Mouse (Mus musculus) retina, postnatal 7 days (tissue): ENCODE data around the gene Mroh2a.

Experiments used
- DNase-seq: peaks from one replicate; pipeline ENCODE4 v3.0.0-alpha.2; 2012; ENCODE audit warnings: low read depth, low spot score

The Mroh2a gene

DNA sequence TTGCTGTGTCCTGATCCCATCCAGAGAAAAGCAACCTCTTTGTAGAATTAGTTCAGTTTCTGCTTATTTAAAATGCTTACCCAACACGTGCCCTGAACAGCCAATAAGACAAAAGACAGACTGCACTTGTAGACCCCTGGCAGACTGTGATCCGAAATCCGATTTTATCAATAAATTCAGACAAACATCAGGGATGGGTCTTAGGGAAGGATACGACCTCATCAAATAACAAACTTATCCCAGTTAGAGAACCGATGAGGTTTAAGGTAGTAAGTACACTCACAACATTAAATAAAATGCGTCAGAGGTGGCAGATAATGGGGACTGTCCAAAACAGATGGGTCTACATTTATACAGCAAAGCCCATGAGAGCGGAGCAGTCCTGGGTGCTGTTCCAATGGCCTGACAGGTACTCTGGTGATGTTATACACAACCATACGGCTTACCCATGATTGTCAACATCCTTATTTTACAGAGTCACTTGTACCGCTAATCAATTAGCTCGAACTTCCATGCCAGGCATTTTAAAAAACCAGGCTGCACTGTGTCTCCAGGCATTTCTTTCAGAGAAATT lies 49.8 kb downstream of the Mroh2a start:
- DNase-seq = no peak

DNA sequence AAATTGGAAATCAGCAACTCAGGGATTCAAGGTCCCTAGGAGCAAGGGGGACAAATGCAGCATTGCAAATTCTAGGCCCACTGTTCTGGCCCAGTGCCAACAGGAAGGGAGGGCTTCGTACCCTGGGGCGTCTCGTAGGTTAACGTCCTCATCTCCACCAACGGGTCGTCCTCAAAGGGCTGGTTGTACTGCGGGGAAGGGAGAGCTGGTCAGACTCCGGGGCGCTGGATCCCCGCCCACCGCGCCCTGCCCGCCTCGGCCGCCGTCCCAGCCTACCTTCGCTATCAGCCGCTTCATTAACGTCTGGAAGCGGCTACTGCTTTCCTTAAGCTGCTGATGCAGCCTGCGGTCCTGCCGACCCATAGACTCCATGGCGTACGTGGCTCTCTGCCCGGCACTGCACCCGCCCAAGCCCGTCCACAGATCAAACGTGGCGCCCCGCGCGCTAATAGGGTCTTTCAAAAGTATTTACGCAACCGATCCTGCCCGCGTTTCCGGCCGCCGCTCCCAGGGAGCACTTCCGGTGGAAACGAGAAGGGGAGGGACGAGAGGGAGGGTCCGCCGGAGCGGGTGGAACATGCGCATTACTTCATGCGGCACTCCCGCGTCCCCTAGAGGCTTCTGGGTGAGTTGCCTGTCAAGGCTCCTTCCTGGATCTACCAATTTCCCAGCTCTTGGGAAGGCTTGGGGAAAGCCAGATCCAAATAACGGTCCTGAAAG lies 50.5 kb downstream of the Mroh2a start, which contains the start of the genes Hjurp and Trpm8:
Gene Hjurp (minus strand): TSS at position 536 of the 720 bp plus-strand sequence.
Gene Trpm8 (plus strand): TSS at position 564 of the 720 bp plus-strand sequence.
- peak; percentile 100 for DNase-seq

DNA sequence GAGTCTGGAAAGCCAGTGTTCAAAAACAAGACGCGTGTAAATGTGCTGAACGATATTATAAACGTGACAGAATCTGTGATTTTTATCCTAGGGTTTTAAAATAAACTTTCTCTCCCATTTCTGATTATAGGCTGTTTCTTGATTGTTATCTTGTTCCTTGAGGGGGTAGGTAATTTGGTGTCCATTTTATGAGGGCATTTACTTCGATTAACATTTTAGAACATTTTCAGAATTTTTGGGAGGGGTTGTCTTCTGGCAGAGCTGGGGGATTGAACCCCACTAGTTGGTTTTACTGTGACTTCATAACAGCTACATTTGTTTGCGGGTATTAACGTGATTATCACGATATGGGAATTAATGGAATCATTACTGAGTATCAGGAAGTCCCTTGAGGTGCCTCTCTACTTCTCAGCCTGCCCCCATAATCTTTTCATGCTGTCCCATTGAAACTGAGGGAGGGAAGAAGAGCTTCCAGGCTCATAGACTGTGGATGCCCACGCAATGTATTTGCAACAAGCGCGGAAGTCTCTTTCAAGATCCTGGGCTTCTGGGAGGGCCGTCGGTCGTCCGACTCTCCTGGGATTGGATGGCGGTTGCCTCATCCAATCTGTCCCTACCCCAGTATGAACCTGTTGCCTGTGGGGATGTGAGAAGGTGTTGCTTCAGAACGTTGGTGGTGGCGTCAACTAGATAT lies 51.2 kb downstream of the Mroh2a start:
- no peak for DNase-seq

DNA sequence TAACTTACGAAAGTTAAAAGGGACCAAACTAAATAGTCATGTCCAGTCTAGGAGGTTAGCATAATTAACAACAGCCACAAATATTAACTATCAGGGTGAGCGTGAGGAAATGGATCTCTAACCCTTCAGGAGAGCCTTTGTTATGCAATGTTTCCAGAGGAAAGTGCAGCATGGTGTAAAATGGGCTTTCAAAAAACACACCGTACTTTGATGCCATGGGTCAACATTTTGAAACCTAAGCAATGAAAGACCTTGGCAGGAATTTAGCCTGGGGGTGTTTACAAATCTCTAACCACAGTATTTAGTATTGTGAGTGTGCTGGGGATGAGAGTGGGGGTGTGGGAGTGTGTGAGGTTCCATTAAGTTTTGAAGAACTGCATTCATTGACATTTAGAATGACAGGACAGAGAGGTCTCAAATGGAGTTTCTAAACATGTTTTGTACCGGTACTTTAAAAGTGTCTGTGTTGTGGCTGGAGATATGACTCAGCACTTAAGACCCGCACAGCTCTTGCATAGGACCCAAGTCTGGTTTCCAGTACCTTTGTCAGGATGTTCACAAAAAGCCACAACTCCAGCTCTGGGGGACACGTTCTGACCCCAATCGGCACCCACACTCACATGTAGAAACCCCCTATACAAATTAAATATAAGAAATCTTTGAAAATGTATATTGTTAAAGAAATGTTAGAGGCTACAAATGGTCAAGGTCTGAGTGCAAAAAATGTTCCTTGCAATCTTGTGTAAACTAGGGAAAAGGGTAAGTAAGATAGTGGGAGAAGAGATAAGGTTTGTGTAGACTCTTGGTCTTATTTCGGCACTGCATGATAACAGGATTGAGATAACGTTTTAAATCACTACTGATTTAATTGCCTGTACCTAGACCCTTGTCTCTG lies 52.6 kb downstream of the Mroh2a start:
- no peak for DNase-seq

DNA sequence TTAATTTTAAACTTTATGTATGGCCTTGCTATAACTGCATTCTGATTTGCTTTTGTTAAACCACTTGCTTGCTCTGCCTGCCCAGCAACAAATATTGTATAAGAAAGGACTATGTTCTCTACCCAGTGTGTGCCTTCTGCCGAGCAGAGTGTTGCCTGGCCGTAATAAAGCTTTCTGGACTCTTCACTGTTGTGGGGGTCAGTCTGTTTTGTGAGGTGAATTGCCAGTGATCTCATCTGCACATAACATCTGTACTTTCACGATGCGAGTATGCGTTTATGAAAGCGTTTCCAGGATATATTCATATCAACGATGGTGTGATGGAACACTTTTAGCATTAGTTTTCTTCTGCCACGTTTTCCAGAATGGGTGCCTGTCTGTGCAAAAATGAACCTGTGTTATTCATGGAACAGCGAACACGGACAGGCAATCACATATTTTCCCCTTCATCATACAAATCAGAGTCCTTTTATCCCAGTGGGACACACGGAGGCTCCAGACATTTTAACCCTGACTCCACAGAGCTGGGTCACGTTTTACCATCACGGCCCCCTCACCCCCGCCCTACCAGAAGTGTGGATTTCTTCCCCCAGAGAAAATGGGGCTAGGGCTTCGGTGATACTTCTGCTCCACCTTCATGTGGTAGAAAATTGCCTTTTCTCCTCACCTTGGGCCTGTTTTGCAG lies 53.4 kb downstream of the Mroh2a start:
- DNase-seq = no peak

DNA sequence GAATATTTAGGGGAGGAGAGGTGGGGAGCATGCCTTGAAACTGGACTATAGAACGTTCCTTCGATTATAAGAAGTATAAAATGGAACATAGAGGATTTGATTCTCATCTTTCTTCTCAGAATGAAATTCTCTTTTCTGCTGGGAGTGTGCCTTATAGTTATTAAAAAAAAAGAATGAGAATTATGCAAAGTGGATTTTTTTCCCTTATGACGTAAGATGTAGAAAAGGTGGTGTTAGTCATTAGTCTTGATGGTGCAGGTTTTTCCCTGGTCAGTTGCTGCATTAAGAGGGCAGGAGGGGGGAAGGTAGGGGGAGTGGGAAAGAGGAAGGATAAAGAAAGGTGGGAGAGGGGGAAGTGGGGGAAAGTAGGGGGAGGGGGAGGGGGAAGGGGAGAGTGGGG lies 55.5 kb downstream of the Mroh2a start:
- DNase-seq = no peak

DNA sequence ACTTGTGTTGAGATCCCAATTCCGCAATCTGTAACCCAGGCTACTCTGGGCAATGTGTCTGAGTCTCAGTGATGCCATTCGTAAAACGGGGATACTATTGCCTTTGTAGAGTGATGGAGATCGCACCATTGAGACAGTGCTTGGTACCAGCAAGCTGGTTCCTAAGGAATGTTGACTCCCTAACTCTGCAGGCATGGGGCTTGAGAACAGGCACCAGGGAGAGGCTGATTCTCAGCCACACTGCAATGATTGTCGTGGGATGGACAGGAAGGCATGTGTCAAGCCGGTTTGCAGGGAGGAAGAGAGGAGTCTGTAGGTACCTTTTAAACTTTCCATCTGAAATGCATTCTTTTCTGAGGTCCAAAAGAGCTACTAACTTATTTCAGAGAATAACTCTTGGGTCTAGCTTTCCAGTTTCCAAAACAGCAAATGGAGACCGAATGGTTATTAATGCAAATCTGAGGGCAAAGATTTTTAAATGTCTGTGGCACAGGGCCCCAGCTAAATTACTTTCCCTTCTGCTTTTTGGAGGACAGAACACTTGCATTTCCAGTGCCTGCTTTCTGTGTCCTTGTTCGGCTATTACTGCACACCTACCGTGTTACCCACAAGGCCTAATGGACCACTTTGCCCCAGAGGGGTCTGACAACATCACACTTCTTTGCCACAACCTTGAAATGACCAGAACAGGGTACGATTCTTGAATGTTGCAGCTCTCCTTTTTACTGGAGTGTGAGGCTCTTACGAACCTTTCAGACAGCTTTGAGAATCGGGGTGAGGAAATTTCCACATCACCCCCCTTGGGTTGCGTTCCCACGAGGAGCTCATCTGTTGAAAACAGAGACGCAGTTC lies 56.8 kb downstream of the Mroh2a start:
- no peak for DNase-seq

DNA sequence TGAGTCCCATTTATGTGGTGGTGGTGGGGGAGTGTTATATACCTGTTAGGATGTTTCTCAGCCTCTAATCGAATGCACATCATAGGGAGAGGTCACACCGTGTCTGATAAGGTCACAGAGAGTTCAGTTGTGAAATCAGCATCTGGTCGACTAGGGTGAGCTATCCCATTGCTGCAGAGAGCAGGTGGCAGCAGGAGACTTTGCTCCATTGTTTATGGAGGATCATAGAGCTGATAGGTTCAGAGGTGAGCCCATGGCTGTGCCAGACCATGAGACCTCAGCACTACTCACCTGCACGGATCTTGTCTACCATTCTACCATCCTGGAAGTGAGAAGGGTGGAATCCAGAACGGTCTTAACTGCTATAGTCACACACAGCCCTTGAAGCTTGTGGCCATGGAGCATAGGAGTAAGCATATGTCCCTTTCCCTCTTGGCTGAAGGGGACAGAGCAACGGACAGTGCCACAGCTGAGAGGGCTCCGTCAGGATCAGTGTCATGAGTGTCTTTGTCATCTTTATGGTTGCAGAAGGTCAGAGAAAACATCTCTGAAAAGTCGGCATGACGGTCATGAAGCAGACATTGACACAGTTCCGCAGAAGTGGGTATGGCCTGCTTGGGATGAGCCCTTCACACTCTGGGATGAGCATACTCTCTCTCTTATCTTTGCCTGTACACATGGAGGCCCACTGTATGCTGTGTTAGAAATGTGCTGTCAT lies 57.6 kb downstream of the Mroh2a start:
- DNase-seq = no peak

DNA sequence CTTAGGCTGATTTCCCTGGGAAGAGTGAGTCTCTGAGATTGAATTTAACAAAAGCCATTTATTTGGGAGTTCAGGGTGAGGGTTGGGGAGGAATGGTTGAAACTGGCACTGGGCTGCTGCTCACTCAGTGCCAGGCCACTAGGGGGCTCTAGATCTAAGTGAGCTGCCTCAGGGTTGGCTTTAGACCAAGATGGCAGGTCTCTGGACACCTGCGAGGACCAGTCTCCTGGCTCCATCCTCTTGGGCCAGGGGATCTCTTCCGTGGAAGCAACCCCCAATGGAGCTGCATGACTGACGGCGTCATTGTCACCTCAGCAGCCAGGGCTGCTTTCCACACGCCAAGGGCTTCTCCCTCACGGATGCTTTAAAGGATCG lies 58.1 kb downstream of the Mroh2a start:
- no peak for DNase-seq

DNA sequence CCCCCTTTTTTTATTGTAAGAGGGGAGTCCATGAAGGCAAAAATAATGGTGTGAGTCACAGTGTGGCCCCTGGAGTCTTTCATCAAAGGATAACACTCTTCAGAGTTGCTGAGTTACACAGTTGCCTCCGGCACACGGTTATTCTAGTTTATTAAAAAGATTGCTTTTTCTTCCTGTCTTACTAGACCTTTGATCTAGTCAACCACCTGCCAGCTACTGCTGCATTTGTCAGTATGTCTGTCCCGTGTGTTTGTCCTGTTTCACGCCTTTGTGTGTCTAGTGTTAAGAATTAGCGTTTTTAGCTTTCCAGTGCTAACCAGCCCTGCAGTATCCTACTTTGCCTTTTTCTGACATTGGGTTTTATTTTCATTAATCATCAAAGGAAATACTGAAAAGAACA lies 58.9 kb downstream of the Mroh2a start:
- no peak for DNase-seq

DNA sequence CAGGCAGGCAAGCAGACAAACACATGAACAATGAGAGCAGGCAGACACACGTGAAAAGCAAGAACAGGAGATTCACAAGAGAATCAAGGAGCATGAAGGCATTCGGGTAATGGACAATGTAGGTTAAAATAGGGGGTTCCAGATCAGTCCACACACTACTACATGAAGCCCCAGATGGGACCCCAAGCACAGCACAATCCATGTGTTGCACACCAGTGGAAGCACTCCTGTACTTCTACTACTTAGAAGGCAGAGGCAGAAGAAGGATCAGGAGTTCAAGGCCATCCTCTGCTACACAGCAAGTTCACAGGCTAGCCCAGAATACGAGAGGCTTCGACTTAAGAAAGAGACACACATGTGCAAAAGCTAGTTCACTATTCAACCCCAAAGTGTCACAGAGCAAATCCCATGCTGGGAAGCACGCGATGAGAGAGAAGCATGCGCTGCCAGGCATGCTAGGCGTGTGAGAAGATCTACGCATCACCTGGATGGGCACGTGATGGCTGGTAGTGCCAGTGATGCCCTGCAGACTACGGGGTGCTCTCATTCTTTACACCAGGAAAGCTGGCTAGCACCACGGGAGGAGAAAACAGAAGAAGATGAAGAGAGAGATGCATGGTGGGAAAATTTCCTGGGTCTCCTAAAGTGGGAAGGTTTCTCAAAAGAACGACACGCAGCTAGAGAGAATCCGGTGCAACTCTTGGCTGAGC lies 59.5 kb downstream of the Mroh2a start:
- no peak for DNase-seq

DNA sequence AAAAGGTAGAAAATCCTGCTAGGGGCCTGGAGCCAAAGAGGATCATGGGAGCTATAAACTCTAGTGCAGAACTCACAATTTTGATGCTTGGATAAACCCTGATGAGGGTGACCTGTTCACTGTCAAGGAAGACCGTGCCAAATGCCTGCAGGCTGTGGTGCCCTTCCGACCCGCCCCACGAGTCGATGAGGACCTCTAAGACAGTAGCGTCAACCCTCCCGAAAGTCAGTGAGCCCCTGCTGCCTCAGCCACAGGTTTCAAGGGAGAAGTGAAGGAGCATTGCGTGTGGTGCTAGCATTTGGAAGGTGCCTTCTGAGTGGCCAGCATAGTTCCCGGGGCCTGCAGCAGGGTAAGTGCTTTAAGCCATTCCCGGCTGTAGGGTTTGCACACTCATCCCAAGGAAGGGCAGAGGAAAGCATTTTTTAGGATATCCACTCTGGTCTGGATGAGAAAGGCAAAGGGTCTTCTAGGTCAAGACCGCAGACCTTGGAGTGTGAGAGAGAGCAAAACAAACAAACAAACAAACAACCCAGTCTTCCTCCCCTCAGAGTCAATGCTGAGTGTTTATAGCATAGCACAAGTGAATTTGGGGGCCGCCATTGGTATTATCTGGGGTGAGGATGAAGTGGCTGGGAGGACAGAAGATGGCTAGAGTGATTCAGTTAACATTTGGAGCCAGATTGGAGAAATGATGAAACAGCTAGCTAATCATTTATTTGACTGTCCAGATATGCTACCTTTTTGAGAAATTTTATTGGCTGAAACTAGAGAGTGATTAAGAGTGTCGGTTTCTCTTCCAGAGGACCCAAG lies 60.3 kb downstream of the Mroh2a start:
- DNase-seq = no peak

DNA sequence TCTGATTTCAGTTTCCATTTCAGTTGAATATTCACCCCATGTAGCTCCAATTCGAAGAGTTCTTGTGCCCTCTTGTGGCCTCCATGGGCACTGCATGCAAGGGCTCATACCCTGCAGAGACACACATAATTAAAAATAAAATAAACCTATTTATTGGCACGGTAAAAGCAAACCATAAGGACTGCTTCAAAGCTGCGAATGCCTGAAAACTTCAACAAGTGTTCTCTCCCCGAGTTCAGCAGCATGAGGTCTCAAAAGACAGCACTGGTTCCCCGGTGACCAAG lies 60.9 kb downstream of the Mroh2a start:
- DNase-seq = peak; percentile 48

DNA sequence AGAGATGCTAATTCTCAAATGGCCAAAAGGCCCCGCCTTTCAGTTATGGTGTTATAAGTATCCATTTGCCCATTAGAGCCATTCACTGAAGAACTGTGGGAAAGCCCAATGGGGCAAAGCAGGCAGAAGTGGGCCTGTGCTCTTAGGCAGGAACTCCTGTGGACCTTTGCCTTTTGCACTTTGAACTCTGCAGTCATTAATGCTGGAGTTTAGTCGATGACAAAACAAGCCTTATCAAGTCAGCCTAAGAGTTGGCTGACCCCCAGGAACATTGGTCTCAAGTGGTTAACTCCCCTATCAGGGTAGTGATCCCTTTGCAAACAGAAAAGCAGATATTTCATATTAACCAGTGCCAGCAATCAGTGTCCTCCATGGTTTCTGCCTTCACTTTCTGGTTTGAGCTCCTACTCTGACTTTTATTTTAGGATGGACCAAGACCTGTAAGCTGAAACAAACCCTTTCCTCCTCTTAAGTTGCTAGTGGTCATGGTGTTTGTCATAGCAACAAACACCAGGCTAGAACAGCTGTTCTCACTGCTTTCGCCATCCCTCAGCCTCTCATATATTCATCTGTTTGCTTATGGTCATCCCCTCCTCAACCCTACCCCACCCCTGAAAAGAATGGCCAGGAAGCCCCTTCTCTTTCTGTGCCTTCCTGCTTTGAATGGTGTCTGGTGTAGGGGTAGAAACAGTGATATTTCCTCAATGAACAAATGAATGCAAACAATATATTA lies 61.4 kb downstream of the Mroh2a start:
- DNase-seq = no peak

DNA sequence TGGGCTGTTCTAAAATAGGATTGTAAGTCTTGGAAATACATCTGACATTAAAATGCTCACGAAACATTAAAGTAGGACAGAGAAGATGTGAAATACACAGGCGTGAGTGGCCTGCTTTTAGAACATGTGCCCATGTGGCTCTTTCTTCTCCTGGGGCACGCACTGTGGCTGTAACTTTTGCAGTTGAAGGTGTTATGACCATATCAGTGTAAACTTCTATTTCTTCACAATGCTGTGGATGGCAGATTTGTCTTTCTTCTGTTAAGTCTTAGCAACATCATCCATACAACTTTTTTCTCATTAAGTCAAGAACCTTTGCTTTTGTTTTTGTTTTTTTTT lies 62.0 kb downstream of the Mroh2a start:
- DNase-seq = no peak

DNA sequence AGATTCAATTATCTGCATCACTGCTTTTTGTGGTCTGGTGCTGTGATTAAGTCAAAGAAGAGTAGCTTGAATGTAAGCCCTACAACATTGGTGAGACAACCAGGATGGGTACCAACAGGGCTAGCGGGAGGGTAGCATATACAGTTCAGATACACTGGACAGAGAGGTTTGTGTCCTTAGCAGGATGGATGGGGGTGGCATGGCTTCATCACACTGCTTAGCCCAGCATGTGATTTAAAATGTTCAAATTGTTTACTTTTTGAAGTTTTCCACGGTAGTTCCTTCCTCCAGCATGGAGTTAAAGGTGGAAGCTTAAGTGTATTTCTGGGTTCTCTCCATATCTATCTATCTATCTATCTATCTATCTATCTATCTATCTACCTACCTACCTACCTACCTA lies 62.4 kb downstream of the Mroh2a start:
- DNase-seq = no peak

DNA sequence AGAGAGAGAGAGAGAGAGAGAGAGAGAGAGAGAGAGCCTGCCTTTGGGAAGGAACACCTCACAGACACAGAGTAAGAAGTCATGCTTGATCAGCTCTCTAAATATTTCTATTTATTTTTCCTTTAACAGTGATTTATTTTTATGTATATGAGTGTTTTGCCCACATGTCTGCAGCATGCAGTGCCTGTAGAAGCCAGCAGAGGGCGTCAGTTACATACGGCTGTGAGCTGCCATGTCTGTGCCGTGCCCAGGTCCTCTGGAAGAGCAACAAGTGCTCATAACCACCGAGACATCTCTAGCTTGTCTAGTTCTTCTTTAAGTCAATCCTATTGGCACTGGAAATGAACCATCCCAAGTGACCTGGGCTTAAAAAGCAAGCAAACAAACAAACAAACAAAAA lies 63.1 kb downstream of the Mroh2a start:
- no peak for DNase-seq

DNA sequence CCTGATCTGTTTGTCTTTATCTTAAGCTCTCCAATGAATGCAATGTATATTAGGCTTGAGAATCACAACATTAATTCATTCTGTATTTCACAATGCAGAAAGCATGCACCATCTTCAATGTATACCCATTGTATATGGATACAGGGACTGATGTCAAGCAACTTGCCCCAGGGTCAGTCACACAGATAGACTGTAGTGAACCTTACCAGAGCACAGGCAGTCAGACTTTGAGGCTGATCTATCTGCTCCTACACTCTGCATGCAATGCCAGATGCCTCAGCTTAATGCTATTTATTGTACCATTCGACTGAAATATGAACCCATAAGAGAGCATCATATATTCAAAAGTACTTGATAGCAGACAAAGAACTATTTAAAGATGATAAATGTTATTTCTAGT lies 63.7 kb downstream of the Mroh2a start:
- no peak for DNase-seq
